10 mouse cellular contexts compared by ENCODE assay signal in genomic region chr11:117314026-117314425, GRCm38 (mm10).
A peak's percentile ranks its signal among the peaks of the same experiment; 100 is the strongest.
DNase-seq lines count a peak whose midpoint lies in the region; ATAC-seq and TF ChIP-seq lines count a peak whose summit lies in the region.
"Had no signal": no experiment of that assay in that cellular context is flagged by ENCODE, and none has a peak within 500 bp of the region (broad histone marks: within the 10 kb centered on the region; RNA-seq: fewer than 3 reads in every experiment).

No protein-coding gene starts in this region.

- peak; percentile 28; the same call in 1 of the 2 replicates for TF ChIP-seq CTCF in forebrain, postnatal 0 days (IDR thresholded peaks at IDR 0.05; ENCODE audit: low read depth)
- TF ChIP-seq CTCF in lung, adult 2 months (IDR thresholded peaks at IDR 0.05; ENCODE audit: insufficient read depth, low read length), result peak; percentile 37; the same call in 1 of the 2 replicates

- H3K36me3 ChIP-seq in forebrain, postnatal 0 days (ENCODE audit: insufficient read depth), result no peaks in the 10 kb centered on the region
- no peaks in the 10 kb centered on the region for H3K36me3 ChIP-seq in forebrain, embryonic 15.5 days

- ATAC-seq in forebrain, postnatal 0 days, result no peak
- ATAC-seq in forebrain, embryonic 15.5 days (replicated peaks), result no peak
- ATAC-seq: inflammation-experienced regulatory T-cells, adult 6 months had no signal

- H3K4me2 ChIP-seq in forebrain, postnatal 0 days (ENCODE audit: low read depth), result no peak overlapping the region
- no peak overlapping the region for H3K4me2 ChIP-seq in forebrain, embryonic 15.5 days (replicated peaks)

- no peak overlapping the region for H3K27ac ChIP-seq in forebrain, postnatal 0 days (ENCODE audit: low read depth, low read length)
- no peak overlapping the region for H3K27ac ChIP-seq in forebrain, embryonic 15.5 days (replicated peaks)

- DNase-seq in forebrain, postnatal 0 days, result no peak
- no peak for DNase-seq in lung, adult 2 months
- no peak for DNase-seq in lung, postnatal 14 days
- DNase-seq in induced T-regulatory cell, adult 2 months (ENCODE audit: low read depth), result peak; percentile 59
- peak; percentile 59 to 72 for DNase-seq in thymus, postnatal 10 days (ENCODE audit: low spot score in 2 of 2)
- DNase-seq in embryo, embryonic 11 days, result no peak
- no peak for DNase-seq in frontal cortex, postnatal 25 days (ENCODE audit: low spot score in 2 of 2)

- TF ChIP-seq POLR2A in lung, adult 2 months (IDR thresholded peaks at IDR 0.05; ENCODE audit: borderline replicate concordance, extremely low read depth, low read depth, low read length), result no peak

- WGBS in forebrain, postnatal 0 days, result 80% methylated on average over 7 of the region's 7 CpGs
- WGBS in forebrain, embryonic 15.5 days, result 81% methylated on average over 7 of the region's 7 CpGs
- WGBS in lung, adult 2 months, result 72% methylated on average over 7 of the region's 7 CpGs

- H3K4me3 ChIP-seq in forebrain, postnatal 0 days (ENCODE audit: low read depth, low read length), result no peak overlapping the region
- H3K4me3 ChIP-seq in forebrain, embryonic 15.5 days, result no peak overlapping the region
- H3K4me3 ChIP-seq in lung, adult 2 months (replicated peaks; ENCODE audit: extremely low read depth, low read depth, low read length), result no peak overlapping the region

- H3K4me1 ChIP-seq in forebrain, postnatal 0 days (ENCODE audit: insufficient read depth), result 0 out of 2 replicates have a peak, but pooled peaks cover 22% of the 10 kb centered on the region
- peaks cover 78% of the 10 kb centered on the region for H3K4me1 ChIP-seq in forebrain, embryonic 15.5 days
- peaks cover 57% of the 10 kb centered on the region for H3K4me1 ChIP-seq in lung, adult 2 months (ENCODE audit: control insufficient read depth, insufficient read depth, low read length)

- no peaks in the 10 kb centered on the region; the same call in 1 of the 2 replicates for H3K27me3 ChIP-seq in forebrain, postnatal 0 days (ENCODE audit: insufficient read depth, low read length)
- no peaks in the 10 kb centered on the region for H3K27me3 ChIP-seq in forebrain, embryonic 15.5 days

- H3K9me3 ChIP-seq in forebrain, postnatal 0 days (ENCODE audit: low read length), result no peaks in the 10 kb centered on the region
- H3K9me3 ChIP-seq in forebrain, embryonic 15.5 days, result no peaks in the 10 kb centered on the region
- H3K9me3 ChIP-seq: G1E had no signal

- no peak overlapping the region for H3K9ac ChIP-seq in forebrain, postnatal 0 days
- H3K9ac ChIP-seq in forebrain, embryonic 15.5 days (replicated peaks), result no peak overlapping the region

Comparison
In these comparisons a context has a peak if more than half of its experiments do, and no peak if none do; other contexts are left out.
1. DNase-seq: peak in induced T-regulatory cell, adult 2 months (single experiment) and thymus, postnatal 10 days (2 of 2); none in forebrain, postnatal 0 days (single experiment), lung, adult 2 months (single experiment), lung, postnatal 14 days (single experiment), embryo, embryonic 11 days (single experiment) and frontal cortex, postnatal 25 days (0 of 2).